Mouse (Mus musculus): ENCODE measurements at regions not wholly inside any gene's neighbourhood (a gene's known extent, or its start where the extent isn't known, plus 50 kb on each side); places are given as distances from the start of the nearest gene placed in this dataset.
A peak's percentile ranks its signal among the peaks of the same experiment; 100 is the strongest.

DNA sequence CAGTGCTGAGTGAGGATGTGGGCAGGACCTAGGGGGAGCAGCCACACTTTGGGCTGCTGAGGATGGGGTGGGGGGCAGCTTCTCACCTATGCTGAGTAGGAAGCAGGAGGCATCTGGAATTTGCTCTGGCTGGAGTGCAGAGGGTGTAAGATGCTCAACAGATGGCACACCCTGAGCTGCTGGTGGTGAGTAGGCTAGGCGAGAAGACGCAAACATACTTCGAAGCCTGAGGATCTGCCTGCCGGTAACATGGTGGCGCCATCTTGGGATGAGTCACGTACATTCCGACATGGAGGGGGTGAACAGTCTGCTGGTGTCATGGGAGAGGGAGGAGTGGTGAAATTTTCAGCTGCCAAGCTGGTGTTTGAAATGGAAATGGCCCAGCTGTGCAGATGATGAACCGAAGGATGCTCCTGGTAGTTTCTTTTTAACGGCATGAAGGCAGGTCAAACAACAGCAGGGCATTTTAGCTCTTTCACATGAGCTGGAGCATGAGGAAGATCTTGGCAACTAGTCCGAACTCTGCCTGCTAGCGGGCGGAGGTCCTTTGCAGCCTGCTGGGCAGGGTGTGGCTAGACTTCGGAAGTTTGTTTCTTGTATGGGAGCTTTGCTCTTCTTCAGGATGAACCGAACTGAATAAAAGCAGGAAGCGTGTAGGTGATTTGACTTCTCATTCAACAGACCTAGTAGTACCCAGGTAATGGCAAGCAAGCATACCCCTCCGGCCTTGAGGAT, 72.2 kb downstream of the Ackr3 start:
- 77% methylated on average over 16 of the region's 16 CpGs for WGBS
- Histone ChIP-seq H3K27me3 (ENCODE audit: control insufficient read depth, insufficient read depth, low read depth, low read length) (no peaks in the 10 kb centered on the region), H3K4me3 (ENCODE audit: low read depth, low read length) (no peak overlapping the region), H3K4me1 (ENCODE audit: control insufficient read depth, insufficient read depth, low read length) (peaks cover 2% of the 10 kb centered on the region), H3K9ac (ENCODE audit: low read depth, low read length) (no peak overlapping the region), H3K9me3 (replicated peaks; ENCODE audit: control insufficient read depth, low read length, poor library complexity, severe bottlenecking) (no peaks in the 10 kb centered on the region), H3K36me3 (ENCODE audit: control insufficient read depth, insufficient read depth, low read length) (no peaks in the 10 kb centered on the region), H3K4me2 (ENCODE audit: low read length) (no peak overlapping the region), H3K27ac (ENCODE audit: low read length) (no peak overlapping the region)
- no peak for ATAC-seq

DNA sequence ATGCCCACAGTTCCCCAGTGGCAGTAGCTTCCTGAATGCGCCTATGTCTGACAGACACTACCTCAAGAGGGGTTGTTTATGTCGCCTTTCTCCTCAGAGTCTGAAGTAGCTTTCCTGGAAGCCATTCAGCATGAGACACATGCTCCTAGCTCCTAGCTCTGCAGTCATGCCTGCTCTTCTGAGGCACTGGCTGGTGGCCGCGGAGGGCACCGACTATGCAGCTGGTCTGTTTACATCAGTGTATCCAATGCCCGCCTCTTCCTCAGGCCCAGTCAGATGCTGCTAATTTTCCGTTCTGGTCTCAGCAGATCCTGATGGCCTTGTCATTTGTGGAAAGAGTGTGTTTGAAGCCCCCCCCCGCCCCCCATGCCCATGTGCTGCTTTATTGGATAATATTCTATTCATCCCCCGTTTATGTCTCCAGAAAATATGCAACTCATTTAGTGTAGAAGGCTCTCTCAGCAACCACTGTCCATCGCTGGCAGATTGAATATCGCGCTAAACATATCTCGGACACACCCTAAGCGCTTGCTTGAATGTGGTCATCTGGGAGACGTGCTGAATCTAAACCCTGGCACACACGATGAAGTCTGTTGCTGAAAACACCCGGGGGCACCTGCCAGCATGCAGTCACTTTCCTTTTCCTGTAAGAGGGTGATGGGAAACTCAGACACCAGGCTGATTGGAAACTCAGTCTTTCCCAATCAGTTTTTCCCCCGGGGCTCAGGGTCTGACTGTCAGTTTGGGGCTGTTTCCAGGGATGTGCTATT, 73.9 kb downstream of the Ackr3 start:
- no peaks in the 10 kb centered on the region for H3K9me3 ChIP-seq (replicated peaks; ENCODE audit: control insufficient read depth, low read length, poor library complexity, severe bottlenecking)
- H3K4me1 ChIP-seq (ENCODE audit: control insufficient read depth, insufficient read depth, low read length) = peaks cover 6% of the 10 kb centered on the region
- H3K4me3 ChIP-seq (ENCODE audit: low read depth, low read length) = no peak overlapping the region
- ATAC-seq = no peak
- H3K9ac ChIP-seq (ENCODE audit: low read depth, low read length) = no peak overlapping the region
- 82% methylated on average over 18 of the region's 18 CpGs for WGBS
- no peaks in the 10 kb centered on the region for H3K27me3 ChIP-seq (ENCODE audit: control insufficient read depth, insufficient read depth, low read depth, low read length)
- no peak overlapping the region for H3K27ac ChIP-seq (ENCODE audit: low read length)
- no peaks in the 10 kb centered on the region for H3K36me3 ChIP-seq (ENCODE audit: control insufficient read depth, insufficient read depth, low read length)
- no peak overlapping the region for H3K4me2 ChIP-seq (ENCODE audit: low read length)

DNA sequence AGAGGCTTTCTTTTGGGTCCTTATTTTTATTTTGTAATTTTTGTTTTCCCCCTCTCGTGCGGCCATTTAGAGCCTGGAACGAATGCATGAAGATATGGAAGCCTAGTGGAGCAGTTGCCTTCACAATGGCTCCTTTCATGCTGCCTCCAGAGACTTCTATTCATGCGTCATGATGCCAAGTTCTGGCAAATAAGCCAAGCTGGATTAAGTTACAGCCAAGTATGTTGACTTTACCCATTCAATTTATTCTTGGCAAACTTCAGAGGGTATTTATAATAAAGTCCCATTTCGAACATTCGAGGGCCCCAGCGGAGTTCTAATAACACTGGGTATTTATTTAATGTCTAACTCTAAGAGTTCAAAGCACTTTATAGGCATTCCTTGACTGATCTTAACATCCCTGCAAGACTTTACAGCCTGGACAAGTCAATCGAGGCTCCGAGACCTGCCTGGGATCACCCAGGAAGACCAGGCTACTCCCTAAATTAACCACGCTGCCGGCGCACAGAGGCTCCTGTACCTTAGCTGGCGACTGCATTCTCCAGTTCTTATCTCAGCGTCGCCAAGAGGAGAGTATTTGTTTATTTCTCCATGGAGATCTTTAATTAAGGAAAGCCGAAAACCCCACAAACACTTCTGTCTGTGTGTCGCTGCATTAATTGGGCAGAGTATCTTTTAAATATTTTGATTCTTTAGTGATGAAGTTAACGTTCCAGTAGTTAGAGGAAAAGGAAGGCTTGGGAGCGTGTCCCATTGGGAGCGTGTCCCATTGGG, 75.5 kb downstream of the Ackr3 start:
- Histone ChIP-seq H3K9ac (ENCODE audit: low read depth, low read length) (no peak overlapping the region), H3K4me3 (ENCODE audit: low read depth, low read length) (no peak overlapping the region), H3K27me3 (ENCODE audit: control insufficient read depth, insufficient read depth, low read depth, low read length) (no peaks in the 10 kb centered on the region), H3K27ac (ENCODE audit: low read length) (no peak overlapping the region), H3K9me3 (replicated peaks; ENCODE audit: control insufficient read depth, low read length, poor library complexity, severe bottlenecking) (no peaks in the 10 kb centered on the region), H3K36me3 (ENCODE audit: control insufficient read depth, insufficient read depth, low read length) (no peaks in the 10 kb centered on the region), H3K4me1 (ENCODE audit: control insufficient read depth, insufficient read depth, low read length) (peaks cover 19% of the 10 kb centered on the region), H3K4me2 (ENCODE audit: low read length) (no peak overlapping the region)
- WGBS = 63% methylated on average over 20 of the region's 20 CpGs
- no peak for ATAC-seq

DNA sequence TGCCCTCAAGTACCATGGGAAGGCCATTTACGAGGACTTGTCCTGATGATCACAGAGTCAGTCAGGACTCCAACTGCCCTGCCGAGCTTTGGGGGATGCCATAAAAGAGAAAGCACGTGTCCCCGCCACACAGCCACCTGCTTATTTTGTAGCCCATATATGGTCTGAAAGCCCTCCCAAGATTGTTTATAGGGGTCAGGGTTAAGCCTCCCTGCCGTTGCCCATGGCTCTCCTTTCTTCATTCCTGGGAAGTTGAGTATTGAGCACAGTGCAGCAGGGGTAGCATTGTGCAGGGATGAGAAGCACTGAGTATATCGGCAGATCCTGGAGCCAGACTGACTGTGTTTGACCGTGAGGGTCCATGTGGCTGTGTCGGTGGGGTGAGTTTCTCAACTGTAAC, 76.4 kb downstream of the Ackr3 start:
- ATAC-seq = no peak
- 58% methylated on average over 8 of the region's 8 CpGs for WGBS
- H3K36me3 ChIP-seq (ENCODE audit: control insufficient read depth, insufficient read depth, low read length) = no peaks in the 10 kb centered on the region

DNA sequence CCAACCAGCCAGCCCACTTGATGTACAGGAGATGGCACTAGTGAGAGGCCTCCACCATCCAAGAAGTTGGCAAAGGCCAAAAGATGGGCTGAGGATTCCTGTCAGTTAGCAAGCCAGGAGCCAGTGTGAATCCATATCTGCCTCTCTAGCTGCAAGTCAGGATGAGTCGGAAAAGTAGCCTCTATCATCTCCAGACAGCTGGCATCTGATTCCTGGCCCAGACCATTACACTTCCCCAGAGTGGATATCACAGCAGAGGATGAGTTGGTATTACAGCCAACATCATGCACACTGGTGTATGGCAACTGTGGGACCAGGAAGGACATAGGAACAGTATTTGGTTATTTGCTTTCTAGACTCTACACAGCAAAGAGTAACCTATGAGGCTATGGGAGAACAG, 77.5 kb downstream of the Ackr3 start:
- peaks cover 36% of the 10 kb centered on the region for H3K4me1 ChIP-seq (ENCODE audit: control insufficient read depth, insufficient read depth, low read length)

More for the DNA sequence above, 76.4 kb downstream of the Ackr3 start:
- H3K4me3 ChIP-seq (ENCODE audit: low read depth, low read length) = no peak overlapping the region
- H3K27me3 ChIP-seq (ENCODE audit: control insufficient read depth, insufficient read depth, low read depth, low read length) = no peaks in the 10 kb centered on the region
- no peak overlapping the region for H3K27ac ChIP-seq (ENCODE audit: low read length)
- no peak overlapping the region for H3K9ac ChIP-seq (ENCODE audit: low read depth, low read length)
- H3K9me3 ChIP-seq (replicated peaks; ENCODE audit: control insufficient read depth, low read length, poor library complexity, severe bottlenecking) = no peaks in the 10 kb centered on the region
- H3K4me2 ChIP-seq (ENCODE audit: low read length) = no peak overlapping the region
- H3K4me1 ChIP-seq (ENCODE audit: control insufficient read depth, insufficient read depth, low read length) = peaks cover 29% of the 10 kb centered on the region

DNA sequence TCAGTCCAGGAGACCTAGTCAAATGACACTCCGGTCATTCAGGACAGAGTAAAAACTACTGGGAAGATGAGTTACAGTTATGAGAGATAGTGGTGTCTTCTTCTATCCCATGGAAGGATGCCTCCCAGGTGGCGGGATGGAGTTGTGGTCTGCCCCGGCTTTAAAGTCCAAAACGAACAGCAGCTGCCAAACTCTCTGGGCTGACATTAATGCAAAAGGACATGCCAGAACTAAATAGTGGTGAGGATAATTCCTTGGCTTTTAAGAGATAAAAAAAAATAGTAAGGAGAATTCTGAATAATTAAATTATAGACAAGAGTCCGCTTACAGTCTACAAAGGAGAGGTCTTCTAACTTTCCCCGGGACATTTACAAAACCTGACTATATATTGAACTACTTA, 78.2 kb downstream of the Ackr3 start:
- no peak overlapping the region for H3K4me2 ChIP-seq (ENCODE audit: low read length)
- 69% methylated on average over 6 of the region's 6 CpGs for WGBS
- no peak overlapping the region for H3K9ac ChIP-seq (ENCODE audit: low read depth, low read length)
- H3K4me1 ChIP-seq (ENCODE audit: control insufficient read depth, insufficient read depth, low read length) = peaks cover 36% of the 10 kb centered on the region
- H3K27ac ChIP-seq (ENCODE audit: low read length) = no peak overlapping the region
- no peaks in the 10 kb centered on the region for H3K9me3 ChIP-seq (replicated peaks; ENCODE audit: control insufficient read depth, low read length, poor library complexity, severe bottlenecking)
- H3K36me3 ChIP-seq (ENCODE audit: control insufficient read depth, insufficient read depth, low read length) = no peaks in the 10 kb centered on the region
- no peaks in the 10 kb centered on the region for H3K27me3 ChIP-seq (ENCODE audit: control insufficient read depth, insufficient read depth, low read depth, low read length)
- H3K4me3 ChIP-seq (ENCODE audit: low read depth, low read length) = no peak overlapping the region
- ATAC-seq = no peak

More for the DNA sequence above, 77.5 kb downstream of the Ackr3 start:
- H3K4me2 ChIP-seq (ENCODE audit: low read length) = no peak overlapping the region
- no peak overlapping the region for H3K4me3 ChIP-seq (ENCODE audit: low read depth, low read length)
- H3K27me3 ChIP-seq (ENCODE audit: control insufficient read depth, insufficient read depth, low read depth, low read length) = no peaks in the 10 kb centered on the region
- ATAC-seq = no peak
- WGBS = 96% methylated on average over 1 of the region's 1 CpGs
- H3K9ac ChIP-seq (ENCODE audit: low read depth, low read length) = no peak overlapping the region
- no peaks in the 10 kb centered on the region for H3K9me3 ChIP-seq (replicated peaks; ENCODE audit: control insufficient read depth, low read length, poor library complexity, severe bottlenecking)
- no peak overlapping the region for H3K27ac ChIP-seq (ENCODE audit: low read length)
- no peaks in the 10 kb centered on the region for H3K36me3 ChIP-seq (ENCODE audit: control insufficient read depth, insufficient read depth, low read length)

DNA sequence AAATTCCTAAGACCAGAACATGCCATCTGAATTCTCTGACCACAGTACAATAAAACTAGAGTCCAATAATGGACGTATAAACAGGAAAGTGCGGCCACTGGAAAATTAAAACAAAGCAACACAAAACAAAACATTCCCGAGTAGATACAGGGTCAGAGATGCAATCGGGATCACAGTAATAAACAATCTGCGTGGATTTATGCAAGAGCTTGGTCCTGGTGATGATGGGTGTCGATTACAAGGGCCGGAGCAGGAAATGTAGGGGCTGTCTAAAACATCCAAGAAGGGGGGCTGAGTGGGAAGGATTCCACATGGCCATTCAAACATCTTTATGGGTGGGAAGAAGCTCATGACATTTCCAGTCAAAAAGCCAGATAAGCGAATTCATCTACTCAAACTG, 78.6 kb downstream of the Ackr3 start:
- no peak overlapping the region for H3K4me3 ChIP-seq (ENCODE audit: low read depth, low read length)
- 87% methylated on average over 8 of the region's 8 CpGs for WGBS
- H3K4me1 ChIP-seq (ENCODE audit: control insufficient read depth, insufficient read depth, low read length) = peaks cover 36% of the 10 kb centered on the region
- no peaks in the 10 kb centered on the region for H3K27me3 ChIP-seq (ENCODE audit: control insufficient read depth, insufficient read depth, low read depth, low read length)
- no peak for ATAC-seq
- no peaks in the 10 kb centered on the region for H3K9me3 ChIP-seq (replicated peaks; ENCODE audit: control insufficient read depth, low read length, poor library complexity, severe bottlenecking)
- no peak overlapping the region for H3K9ac ChIP-seq (ENCODE audit: low read depth, low read length)
- H3K36me3 ChIP-seq (ENCODE audit: control insufficient read depth, insufficient read depth, low read length) = no peaks in the 10 kb centered on the region
- H3K4me2 ChIP-seq (ENCODE audit: low read length) = no peak overlapping the region
- H3K27ac ChIP-seq (ENCODE audit: low read length) = no peak overlapping the region

DNA sequence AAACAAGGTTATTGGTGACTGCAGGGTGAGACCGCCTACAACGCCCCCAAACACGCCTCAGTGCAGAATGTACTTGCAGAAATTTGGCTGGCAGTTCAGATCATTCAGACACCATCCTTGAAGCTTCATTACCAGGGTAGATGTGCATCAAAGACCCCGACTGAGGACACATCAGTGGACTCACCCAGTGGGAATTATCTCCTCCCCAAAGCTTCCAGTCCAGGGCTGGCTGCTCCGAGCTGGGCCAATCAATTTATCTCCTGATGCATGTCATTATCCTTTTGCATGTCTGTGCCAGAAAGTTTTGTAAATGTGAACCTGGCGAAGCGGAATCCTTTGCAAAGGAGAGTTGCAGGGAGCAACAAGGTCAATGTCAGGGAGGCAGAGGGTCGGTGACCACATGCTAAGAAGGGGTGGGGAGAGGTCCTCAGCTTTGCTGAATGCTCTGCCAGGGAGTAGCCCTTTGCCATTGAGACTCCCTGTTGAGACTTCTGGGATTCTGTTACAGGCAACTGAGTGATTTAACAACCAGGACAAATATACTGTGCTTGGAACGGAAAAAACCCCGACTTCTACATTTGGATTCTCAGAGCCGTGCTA, 79.5 kb downstream of the Ackr3 start:
- H3K9me3 ChIP-seq (replicated peaks; ENCODE audit: control insufficient read depth, low read length, poor library complexity, severe bottlenecking) = no peaks in the 10 kb centered on the region
- H3K4me1 ChIP-seq (ENCODE audit: control insufficient read depth, insufficient read depth, low read length) = peaks cover 33% of the 10 kb centered on the region
- ATAC-seq = no peak
- WGBS = 30% methylated on average over 11 of the region's 11 CpGs
- H3K4me2 ChIP-seq (ENCODE audit: low read length) = no peak overlapping the region
- peak overlapping the region; percentile 62 for H3K27ac ChIP-seq (ENCODE audit: low read length)
- H3K27me3 ChIP-seq (ENCODE audit: control insufficient read depth, insufficient read depth, low read depth, low read length) = no peaks in the 10 kb centered on the region
- H3K4me3 ChIP-seq (ENCODE audit: low read depth, low read length) = no peak overlapping the region
- H3K36me3 ChIP-seq (ENCODE audit: control insufficient read depth, insufficient read depth, low read length) = no peaks in the 10 kb centered on the region
- H3K9ac ChIP-seq (ENCODE audit: low read depth, low read length) = no peak overlapping the region

All from midbrain, embryonic 16.5 days (tissue).